Mouse (Mus musculus) adrenal gland, adult 8-10 months (tissue): ENCODE data around the gene Pam. TPM values are rescaled to one million over a fixed set of nuclear protein-coding genes. Genes with fewer than 3 reads are reported as not detected.

Source experiments
- DNase-seq: peaks from one replicate; pipeline ENCODE4 v3.0.0; 2022
- total RNA-seq, 4 experiments: library from RNA; stranded (reverse); gene quantifications; 2 replicates each; pipeline ENCODE4 v1.2.4; 2022

The Pam gene
- total RNA-seq, 4 experiments from 2014 or later, result 360 to 563 (median 476) TPM

DNA sequence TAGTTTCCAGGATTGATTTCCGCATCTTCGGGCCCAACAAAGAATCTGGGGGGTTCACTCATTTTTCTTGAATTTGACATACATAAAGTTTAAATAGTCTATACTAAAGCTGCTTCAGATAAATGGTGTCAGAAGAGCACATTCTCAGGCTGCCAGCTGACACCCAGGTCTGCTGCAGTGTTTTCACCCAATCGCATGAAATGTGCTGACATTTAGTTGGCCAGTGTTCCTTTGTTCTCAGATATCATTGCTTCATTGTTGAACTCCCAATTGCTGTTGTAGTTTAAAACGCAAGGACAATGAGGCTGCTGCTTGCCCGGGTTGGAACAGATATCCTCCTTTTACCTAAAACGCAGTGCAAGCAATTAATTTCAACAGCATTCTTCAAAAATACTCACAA lies 334.0 kb downstream of the Pam start:
- DNase-seq, result no peak

DNA sequence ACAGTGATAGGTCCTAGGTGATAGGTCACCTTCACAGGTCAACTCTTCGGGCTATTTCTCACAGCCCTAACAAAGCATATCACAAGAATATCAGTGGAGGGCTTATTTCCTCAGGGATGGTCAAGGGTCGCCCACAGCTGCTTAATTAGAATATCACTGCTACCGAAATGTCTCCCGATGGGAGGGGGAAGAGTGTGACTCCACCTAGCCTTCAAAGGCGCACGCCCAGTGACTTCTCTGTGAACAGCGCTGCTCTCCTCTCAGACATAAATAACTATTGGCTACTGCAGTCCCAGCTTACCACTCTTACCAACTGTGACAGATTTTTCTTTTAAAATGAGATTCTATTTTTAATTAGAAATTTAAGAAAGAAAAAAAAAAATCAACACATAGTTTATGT lies 334.8 kb downstream of the Pam start:
- no peak for DNase-seq

DNA sequence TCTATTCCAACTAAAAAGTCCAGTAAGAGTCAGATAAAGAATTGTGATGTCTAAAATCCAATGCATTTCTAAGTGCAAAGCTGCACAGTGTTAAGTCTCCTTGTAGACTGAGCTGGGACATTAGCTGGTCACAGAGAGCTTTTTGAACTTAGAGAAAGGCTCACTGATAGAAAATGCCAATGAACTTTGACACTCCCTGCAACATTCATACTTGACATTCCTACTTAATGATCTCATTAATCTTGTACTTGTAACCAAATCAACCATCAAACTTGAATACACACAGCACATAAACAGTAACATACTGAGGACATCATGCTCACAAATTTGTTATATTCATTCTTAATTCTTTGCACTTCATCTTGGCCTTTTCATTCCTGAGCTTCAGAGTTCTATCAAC lies 335.6 kb downstream of the Pam start:
- no peak for DNase-seq

DNA sequence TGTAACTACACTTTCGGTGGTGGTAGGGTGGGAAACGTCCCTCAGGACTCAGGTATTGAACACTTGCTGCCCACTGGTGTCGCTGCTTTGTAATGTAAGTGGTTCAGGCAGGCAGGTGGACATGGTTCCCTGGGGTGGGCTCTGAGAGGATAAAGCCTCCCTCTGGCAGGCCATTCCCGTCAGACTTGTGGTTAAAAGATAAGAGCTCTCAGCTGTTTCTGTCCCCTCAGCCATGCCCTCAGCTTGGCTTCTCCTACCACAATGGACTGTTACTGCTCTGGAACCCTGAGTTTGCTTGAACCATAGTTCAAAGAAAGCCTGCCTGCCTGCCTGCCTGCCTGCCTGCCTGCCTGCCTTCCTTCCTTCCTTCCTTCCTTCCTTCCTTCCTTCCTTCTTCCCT lies 341.1 kb downstream of the Pam start:
- no peak for DNase-seq

DNA sequence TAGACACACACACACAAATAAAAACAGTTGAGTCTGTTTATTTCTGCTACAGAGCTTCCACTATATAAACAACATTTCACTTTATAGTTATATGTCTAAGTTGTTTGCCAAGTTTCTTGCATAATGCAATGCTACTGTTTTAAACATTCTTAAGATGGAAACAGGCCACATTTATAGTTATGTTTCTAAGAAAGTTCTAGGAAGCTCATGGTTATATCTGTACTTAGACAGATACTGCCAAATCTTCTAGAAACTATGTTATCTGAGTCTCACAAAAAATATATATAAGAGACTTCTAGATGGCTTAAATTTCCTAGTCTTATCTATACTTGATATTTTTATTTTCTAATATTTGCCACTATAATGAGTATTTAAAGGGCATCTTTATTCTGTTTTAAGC lies 342.2 kb downstream of the Pam start:
- no peak for DNase-seq

DNA sequence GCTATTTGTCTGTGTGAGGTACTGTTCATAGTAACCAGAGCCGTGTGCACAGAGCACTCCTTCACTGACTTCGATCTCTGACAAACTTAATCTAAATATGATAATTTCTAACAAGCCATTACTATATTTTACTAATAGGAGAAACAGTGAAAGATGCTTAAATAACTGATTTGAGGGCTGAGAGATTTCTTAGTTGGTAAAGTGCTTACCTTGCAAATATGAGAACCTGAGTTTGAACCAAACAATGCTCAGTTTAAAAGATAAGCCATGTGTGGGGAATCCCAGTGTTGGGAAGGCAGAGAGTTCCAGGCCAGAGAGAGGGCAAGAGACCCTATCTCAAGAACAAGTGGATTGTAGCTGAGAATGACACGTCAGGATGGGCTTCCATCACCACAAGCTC lies 347.3 kb downstream of the Pam start:
- no peak for DNase-seq

DNA sequence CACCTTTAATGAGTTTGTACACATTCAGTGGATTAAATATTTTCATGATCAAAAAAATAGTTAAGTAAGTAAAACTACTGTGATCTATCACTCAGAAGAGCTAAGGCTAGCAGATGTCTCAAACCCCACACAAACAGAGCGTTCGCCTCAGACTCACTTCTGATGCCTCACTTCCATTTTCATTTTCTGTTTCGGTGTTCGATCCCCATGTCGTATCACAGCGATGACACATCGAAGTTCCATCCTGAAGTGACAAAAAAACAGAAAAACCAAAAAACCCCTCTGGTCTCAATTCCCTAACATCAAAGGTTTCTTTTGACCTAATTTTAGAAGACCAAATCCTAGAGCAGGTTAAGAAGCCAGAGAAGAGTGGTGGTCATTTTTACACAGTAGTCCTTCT lies 349.2 kb downstream of the Pam start:
- DNase-seq, result no peak

DNA sequence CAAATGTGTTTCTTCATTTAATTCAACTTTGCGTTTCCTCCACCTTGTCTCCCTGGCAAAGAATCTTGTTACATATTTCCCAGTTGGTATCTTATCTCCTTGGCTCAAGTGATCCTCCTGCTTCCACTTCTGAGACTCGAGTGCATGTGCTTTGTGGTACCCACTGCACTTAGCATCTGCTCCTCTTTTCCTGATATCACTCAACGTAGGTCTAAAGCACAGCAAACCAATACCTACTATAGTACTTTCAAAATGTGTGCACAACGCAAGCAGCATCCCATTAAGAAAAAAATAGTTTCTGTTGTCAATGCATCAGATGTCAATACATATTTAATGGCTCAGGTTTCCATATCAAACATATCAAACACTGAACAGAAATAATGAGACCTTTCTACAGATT lies 349.7 kb downstream of the Pam start:
- no peak for DNase-seq
